Comparison of ENCODE assay signal across 11 mouse cellular contexts in the genomic region with DNA sequence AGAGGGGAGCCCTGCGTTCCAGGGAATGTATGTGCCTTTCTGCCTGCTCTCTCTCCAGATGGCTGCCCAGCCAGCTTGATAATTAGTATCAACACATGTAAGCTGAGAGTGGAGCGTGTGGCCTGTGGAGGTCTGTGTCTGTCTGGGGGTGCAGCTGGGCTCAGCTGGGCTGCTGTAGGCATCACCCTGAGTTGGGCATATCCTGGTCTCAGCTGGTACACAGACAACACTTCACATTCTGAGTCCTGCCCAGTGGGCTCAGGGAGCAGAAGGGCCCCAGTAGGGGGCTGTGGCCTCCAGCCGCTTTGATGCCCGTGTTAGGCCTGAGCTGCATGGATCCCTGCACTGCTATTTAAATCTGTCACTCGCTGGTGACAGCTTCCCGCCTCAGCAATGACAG.
DNase-seq lines count a peak whose midpoint lies in the region; ATAC-seq lines count a peak whose summit lies in the region.
"Had no signal": no experiment of that assay in that cellular context is flagged by ENCODE, and none has a peak within 500 bp of the region (broad histone marks: within the 10 kb centered on the region; RNA-seq: fewer than 3 reads in every experiment).

No protein-coding gene starts in this region.

- H3K4me1 ChIP-seq in kidney, embryonic 16.5 days (ENCODE audit: insufficient read depth, low read length): peaks cover 42% of the 10 kb centered on the region
- H3K4me1 ChIP-seq in limb, embryonic 11.5 days (ENCODE audit: control insufficient read depth, insufficient read depth, low read length): peaks cover 20% of the 10 kb centered on the region

- no peaks in the 10 kb centered on the region for H3K9me3 ChIP-seq in kidney, embryonic 16.5 days (ENCODE audit: low read length)
- H3K9me3 ChIP-seq in limb, embryonic 11.5 days (ENCODE audit: control insufficient read depth, low read length): no peaks in the 10 kb centered on the region

- peak; percentile 48 to 78 for DNase-seq in cerebellum, postnatal 10 days
- DNase-seq in cerebellum, adult 18-20 months: no peak
- DNase-seq in kidney, adult 9 months: no peak
- peak; percentile 53 for DNase-seq in limb, embryonic 11.5 days (ENCODE audit: low spot score)
- peak; percentile 72 for DNase-seq in retina, embryonic 14.5 days (ENCODE audit: low spot score)
- no peak for DNase-seq in ovary, postnatal 10 days (ENCODE audit: low spot score)
- no peak for DNase-seq in ovary, postnatal 36 days (ENCODE audit: low spot score)
- DNase-seq: heart, postnatal 4 days had no signal

- no peak overlapping the region for H3K4me3 ChIP-seq in kidney, embryonic 16.5 days (ENCODE audit: low read length)
- no peak overlapping the region for H3K4me3 ChIP-seq in limb, embryonic 11.5 days (ENCODE audit: low read depth, low read length)

- no peak overlapping the region for H3K4me2 ChIP-seq in kidney, embryonic 16.5 days (replicated peaks; ENCODE audit: low read depth, low read length)
- H3K4me2 ChIP-seq in limb, embryonic 11.5 days (ENCODE audit: low read depth, severe bottlenecking): no peak overlapping the region

- WGBS in kidney, embryonic 16.5 days: 28% methylated on average over 6 of the region's 6 CpGs
- 19% methylated on average over 6 of the region's 6 CpGs for WGBS in limb, embryonic 11.5 days

- no peaks in the 10 kb centered on the region for H3K27me3 ChIP-seq in kidney, embryonic 16.5 days (ENCODE audit: insufficient read depth, low read length)
- no peaks in the 10 kb centered on the region for H3K27me3 ChIP-seq in limb, embryonic 11.5 days (ENCODE audit: control insufficient read depth, insufficient read depth, low read length)
- H3K27me3 ChIP-seq: Patski had no signal

- H3K27ac ChIP-seq in kidney, embryonic 16.5 days (ENCODE audit: low read length): no peak overlapping the region
- H3K27ac ChIP-seq in limb, embryonic 11.5 days (replicated peaks; ENCODE audit: low read depth, low read length): no peak overlapping the region

- peak; percentile 60 for ATAC-seq in kidney, embryonic 16.5 days (ENCODE audit: low FRiP score, low TSS enrichment)
- peak; percentile 54; the same call in 1 of the 2 replicates for ATAC-seq in limb, embryonic 11.5 days (ENCODE audit: insufficient number of reproducible peaks, low FRiP score, low TSS enrichment, low read depth)
- ATAC-seq: lung, postnatal 0 days; Patski had no signal

- no peak overlapping the region for H3K9ac ChIP-seq in kidney, embryonic 16.5 days (replicated peaks; ENCODE audit: low read length)
- H3K9ac ChIP-seq in limb, embryonic 11.5 days (ENCODE audit: low read length): no peak overlapping the region

- H3K36me3 ChIP-seq in kidney, embryonic 16.5 days (ENCODE audit: insufficient read depth, low read length): no peaks in the 10 kb centered on the region
- H3K36me3 ChIP-seq in limb, embryonic 11.5 days (ENCODE audit: control insufficient read depth, insufficient read depth, low read length): no peaks in the 10 kb centered on the region

Comparison
In these comparisons a context has a peak if more than half of its experiments do, and no peak if none do; other contexts are left out.
1. DNase-seq: peak in cerebellum, postnatal 10 days (2 of 2), limb, embryonic 11.5 days (single experiment) and retina, embryonic 14.5 days (single experiment); none in cerebellum, adult 18-20 months (0 of 2), kidney, adult 9 months (single experiment), ovary, postnatal 10 days (single experiment) and ovary, postnatal 36 days (single experiment).